Comparison of ENCODE assay signal across 23 mouse cellular contexts in the genomic region with DNA sequence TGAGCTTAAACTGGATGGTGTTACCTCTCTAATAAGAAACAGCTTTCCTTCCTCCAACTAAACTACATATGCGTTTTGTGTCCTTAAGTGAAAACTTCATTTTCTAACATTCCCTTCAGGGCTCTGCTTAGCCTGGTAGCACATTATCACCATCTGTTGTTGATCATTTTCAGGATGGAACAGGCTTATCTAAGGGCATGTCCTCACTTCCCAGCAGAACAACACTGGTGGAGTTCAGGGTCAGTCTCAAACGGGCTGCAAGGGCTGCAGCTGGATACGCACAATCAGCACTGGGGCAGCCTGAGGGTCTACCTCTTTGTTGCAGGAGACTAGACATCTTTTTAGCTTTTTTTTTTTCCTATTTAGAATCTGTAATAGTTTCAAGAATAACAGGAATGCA. TPM values are rescaled to one million over a fixed set of nuclear protein-coding genes. Genes with fewer than 3 reads are reported as not detected.
"Had no signal": no experiment of that assay in that cellular context is flagged by ENCODE, and none has a peak within 500 bp of the region (broad histone marks: within the 10 kb centered on the region; RNA-seq: fewer than 3 reads in every experiment).

No protein-coding gene starts in this region.

- H3K4me3 ChIP-seq: intestine, embryonic 15.5 days; liver, embryonic 13.5 days; lung, embryonic 15.5 days; megakaryocyte, embryonic 14.5 days; midbrain, embryonic 12.5 days; neural tube, embryonic 13.5 days; stomach, embryonic 15.5 days had no signal

- H3K27me3 ChIP-seq: intestine, embryonic 15.5 days; liver, embryonic 13.5 days; lung, embryonic 15.5 days; megakaryocyte, embryonic 14.5 days; midbrain, embryonic 12.5 days; neural tube, embryonic 13.5 days; stomach, embryonic 15.5 days had no signal

- H3K9ac ChIP-seq: intestine, embryonic 15.5 days; liver, embryonic 13.5 days; liver, postnatal 0 days; lung, embryonic 15.5 days; midbrain, embryonic 12.5 days; neural tube, embryonic 13.5 days; stomach, embryonic 15.5 days had no signal

- H3K36me3 ChIP-seq: intestine, embryonic 15.5 days; liver, embryonic 13.5 days; lung, embryonic 15.5 days; midbrain, embryonic 12.5 days; neural tube, embryonic 13.5 days; stomach, embryonic 15.5 days had no signal

- ATAC-seq: intestine, embryonic 15.5 days; liver, postnatal 0 days; midbrain, embryonic 16.5 days had no signal

- DNase-seq: kidney, adult 2 months; layer of hippocampus, postnatal 36 days; liver; liver, embryonic 13.5 days; liver, postnatal 0 days; lung, postnatal 14 days; right cerebral cortex, adult 18-20 months; spleen, adult 18-20 months; thymus, adult 2 months; thymus, postnatal 25 days had no signal

- H3K27ac ChIP-seq: intestine, embryonic 15.5 days; liver, embryonic 13.5 days; lung, embryonic 15.5 days; macrophage; midbrain, embryonic 12.5 days; neural tube, embryonic 13.5 days; stomach, embryonic 15.5 days had no signal

- H3K4me2 ChIP-seq: intestine, embryonic 15.5 days; liver, embryonic 13.5 days; lung, embryonic 15.5 days; midbrain, embryonic 12.5 days; neural tube, embryonic 13.5 days; stomach, embryonic 15.5 days had no signal

- H3K9me3 ChIP-seq: intestine, embryonic 15.5 days; liver, embryonic 13.5 days; lung, embryonic 15.5 days; midbrain, embryonic 12.5 days; neural tube, embryonic 13.5 days; stomach, embryonic 15.5 days had no signal

- H3K4me1 ChIP-seq: intestine, embryonic 15.5 days; liver, embryonic 13.5 days; lung, embryonic 15.5 days; megakaryocyte, embryonic 14.5 days; midbrain, embryonic 12.5 days; neural tube, embryonic 13.5 days; stomach, embryonic 15.5 days had no signal

RNA-seq across cellular contexts. Expression of a gene that starts 39.7 kb away (rescaled TPM):
- total RNA-seq: layer of hippocampus, adult 8-10 months; layer of hippocampus, postnatal 36 days; left cerebral cortex, adult 8-10 months; left cerebral cortex, postnatal 36 days had no signal
- polyA plus RNA-seq: intestine, embryonic 15.5 days; kidney, embryonic 16.5 days; large intestine, adult 2 months; liver, embryonic 13.5 days; liver, postnatal 0 days; lung, embryonic 15.5 days; macrophage; midbrain, embryonic 12.5 days; midbrain, embryonic 16.5 days; neural tube, embryonic 13.5 days; stomach, embryonic 15.5 days; thymus, adult 2 months had no signal
